10 mouse cellular contexts compared by ENCODE assay signal in the genomic region with DNA sequence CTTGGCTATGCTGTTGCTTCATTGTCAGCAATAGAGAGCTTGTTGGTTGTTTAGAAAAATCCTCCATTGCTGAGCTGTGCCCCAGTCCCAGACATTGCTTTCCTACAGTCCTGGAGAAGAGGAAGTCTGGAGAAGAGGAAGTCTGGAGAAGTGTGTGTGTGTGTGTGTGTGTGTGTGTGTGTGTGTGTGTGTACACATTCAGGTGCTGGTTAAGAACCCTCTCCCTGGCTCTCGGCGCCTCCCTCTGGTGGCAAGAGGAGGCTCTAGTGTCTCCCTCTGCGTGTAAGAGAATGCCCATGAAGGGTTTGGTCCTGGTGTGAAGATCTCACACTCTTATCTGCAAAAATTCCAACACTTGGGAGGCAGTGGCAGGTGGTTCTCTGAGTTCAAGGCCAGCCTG. TPM values are rescaled to one million over a fixed set of nuclear protein-coding genes. Genes with fewer than 3 reads are reported as not detected.
DNase-seq lines count a peak whose midpoint lies in the region; TF ChIP-seq lines count a peak whose summit lies in the region.
"Had no signal": no experiment of that assay in that cellular context is flagged by ENCODE, and none has a peak within 500 bp of the region (broad histone marks: within the 10 kb centered on the region; RNA-seq: fewer than 3 reads in every experiment).

No protein-coding gene starts in this region.

- H3K4me3 ChIP-seq in testis, adult 2 months (ENCODE audit: control insufficient read depth, low read depth, low read length): no peak overlapping the region
- H3K4me3 ChIP-seq in lung, adult 2 months (replicated peaks; ENCODE audit: extremely low read depth, low read depth, low read length): no peak overlapping the region
- H3K4me3 ChIP-seq: embryonic facial prominence, embryonic 13.5 days; liver, embryonic 15.5 days had no signal

- no peaks in the 10 kb centered on the region for H3K27me3 ChIP-seq in testis, adult 2 months (ENCODE audit: control insufficient read depth, insufficient read depth, low read length)
- H3K27me3 ChIP-seq: embryonic facial prominence, embryonic 13.5 days; liver, embryonic 15.5 days had no signal

- no peak for DNase-seq in testis, postnatal 14 days (ENCODE audit: low spot score)
- peak; percentile 7 for DNase-seq in cerebellum, adult 8-10 months
- DNase-seq in gastrocnemius, postnatal 10 days: peak; percentile 54
- peak; percentile 69 for DNase-seq in kidney, postnatal 14 days
- peak; percentile 20 for DNase-seq in lung, adult 2 months
- no peak for DNase-seq in B cell, adult 2 months
- DNase-seq in MN1 (ENCODE audit: low spot score): no peak

- TF ChIP-seq POLR2A in testis, adult 2 months (IDR thresholded peaks at IDR 0.05; ENCODE audit: control insufficient read depth, low read depth, low read length): no peak
- no peak for TF ChIP-seq POLR2A in lung, adult 2 months (IDR thresholded peaks at IDR 0.05; ENCODE audit: borderline replicate concordance, extremely low read depth, low read depth, low read length)

- H3K27ac ChIP-seq in testis, adult 2 months (ENCODE audit: control insufficient read depth, insufficient read depth, low read depth, low read length): no peak overlapping the region
- H3K27ac ChIP-seq: embryonic facial prominence, embryonic 13.5 days; liver, embryonic 15.5 days had no signal

- H3K4me1 ChIP-seq in testis, adult 2 months (ENCODE audit: control insufficient read depth, insufficient read depth, low read length): no peaks in the 10 kb centered on the region
- no peaks in the 10 kb centered on the region for H3K4me1 ChIP-seq in lung, adult 2 months (ENCODE audit: control insufficient read depth, insufficient read depth, low read length)
- H3K4me1 ChIP-seq: liver, embryonic 15.5 days had no signal

- 0 out of 2 replicates have a peak, but pooled peaks have one; percentile 20 for TF ChIP-seq CTCF in testis, adult 2 months (IDR thresholded peaks at IDR 0.05; ENCODE audit: control insufficient read depth, insufficient read depth, insufficient replicate concordance, low read depth, low read length)
- TF ChIP-seq CTCF in lung, adult 2 months (IDR thresholded peaks at IDR 0.05; ENCODE audit: insufficient read depth, low read length): peak; percentile 48

- WGBS in lung, adult 2 months: 27% methylated on average over 3 of the region's 3 CpGs

- no peaks in the 10 kb centered on the region for H3K36me3 ChIP-seq in testis, adult 2 months (ENCODE audit: control insufficient read depth, insufficient read depth, low read length)
- H3K36me3 ChIP-seq: embryonic facial prominence, embryonic 13.5 days; liver, embryonic 15.5 days had no signal

RNA-seq across cellular contexts. Expression of a gene that starts 51.2 kb away (rescaled TPM):
- 7.2 TPM in 2 replicates for polyA plus RNA-seq in testis, adult 2 months (2012; rRNA removed)
- 10 to 100 TPM; 20.7 to 23.5 TPM for total RNA-seq in gastrocnemius, postnatal 10 days (2021)
- polyA plus RNA-seq in lung, adult 2 months (2012; rRNA removed): 6.4 and 7.5 TPM in 2 replicates

Comparison
In these comparisons a context has a peak if more than half of its experiments do, and no peak if none do; other contexts are left out.
1. DNase-seq: peak in cerebellum, adult 8-10 months (single experiment), gastrocnemius, postnatal 10 days (single experiment), kidney, postnatal 14 days (single experiment) and lung, adult 2 months (single experiment); none in testis, postnatal 14 days (single experiment), B cell, adult 2 months (0 of 2) and MN1 (single experiment).